Mouse (Mus musculus): ENCODE measurements around the gene Gm28035. TPM values are rescaled to one million over a fixed set of nuclear protein-coding genes. Genes with fewer than 3 reads are reported as not detected.

Gm28035 gene
- total RNA-seq, 2 experiments from 2014 or later, result not detected

GRCm38 (mm10) chr2:30237199-30237880, 3.0 kb upstream of the Gm28035 start, which contains the start of gene Lrrc8a:
Lrrc8a (plus strand) TSS chr2:30237715.
- ATAC-seq (replicated peaks; ENCODE audit: low FRiP score, poor library complexity, severe bottlenecking), result peak; percentile 86

- ATAC-seq (replicated peaks; ENCODE audit: low FRiP score, poor library complexity, severe bottlenecking), result peak; percentile 30
Measured at GRCm38 (mm10) chr2:30237881-30238280, 2.5 kb upstream of the Gm28035 start.

DNA sequence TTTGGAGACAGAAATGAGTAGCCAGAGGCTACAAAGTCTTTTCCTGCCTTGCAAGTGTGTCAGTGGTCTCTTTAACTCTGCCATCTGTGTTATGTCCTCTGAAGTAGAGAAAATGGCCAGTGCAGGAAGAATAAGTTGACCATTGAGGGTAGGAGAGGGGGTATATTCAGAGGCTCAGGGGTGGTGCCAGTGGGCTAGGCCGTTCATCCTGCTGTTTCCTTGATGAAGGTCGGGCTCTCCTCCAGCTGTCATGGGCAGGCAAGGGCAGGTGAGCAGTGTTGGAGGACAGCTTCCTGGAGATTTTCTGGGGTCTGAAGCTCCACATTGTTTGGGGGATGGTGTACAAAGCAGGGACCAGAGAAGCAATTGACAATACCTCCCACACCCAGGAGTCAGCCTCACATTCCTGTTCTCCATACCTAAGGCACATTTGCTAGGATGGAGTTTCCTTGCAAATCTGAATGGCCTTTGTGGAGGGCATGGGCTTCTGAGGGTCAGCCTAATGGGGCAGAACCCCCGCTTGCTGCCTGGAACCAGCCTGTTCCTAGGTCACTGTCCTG, 1.4 kb upstream of the Gm28035 start:
- ATAC-seq (replicated peaks; ENCODE audit: low FRiP score, poor library complexity, severe bottlenecking), result no peak

- ATAC-seq (replicated peaks; ENCODE audit: low FRiP score, poor library complexity, severe bottlenecking), result peak; percentile 67
Measured at GRCm38 (mm10) chr2:30239777-30240176, 590 bp upstream of the Gm28035 start.

DNA sequence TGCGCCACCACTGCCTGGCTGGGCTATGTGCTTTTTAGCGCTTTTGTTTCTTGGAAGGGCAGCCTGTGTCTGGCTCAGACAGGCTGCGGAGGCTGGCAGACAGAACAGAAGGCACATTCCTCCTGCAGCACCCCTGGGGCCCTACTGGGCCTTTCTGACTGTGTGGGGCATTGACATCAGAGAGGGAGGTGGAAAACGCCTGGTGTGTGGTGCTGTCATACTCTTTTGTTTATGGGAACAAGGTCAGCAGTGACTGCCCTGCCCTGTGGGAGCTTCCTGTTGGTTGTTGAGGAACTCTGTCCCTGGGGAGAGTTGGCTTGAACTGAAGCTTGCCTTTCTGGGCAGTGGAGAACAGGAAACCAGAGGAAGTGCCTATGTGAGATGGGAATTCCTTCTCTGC, 2.1 kb downstream of the Gm28035 start:
- no peak for ATAC-seq (replicated peaks; ENCODE audit: low FRiP score, poor library complexity, severe bottlenecking)

DNA sequence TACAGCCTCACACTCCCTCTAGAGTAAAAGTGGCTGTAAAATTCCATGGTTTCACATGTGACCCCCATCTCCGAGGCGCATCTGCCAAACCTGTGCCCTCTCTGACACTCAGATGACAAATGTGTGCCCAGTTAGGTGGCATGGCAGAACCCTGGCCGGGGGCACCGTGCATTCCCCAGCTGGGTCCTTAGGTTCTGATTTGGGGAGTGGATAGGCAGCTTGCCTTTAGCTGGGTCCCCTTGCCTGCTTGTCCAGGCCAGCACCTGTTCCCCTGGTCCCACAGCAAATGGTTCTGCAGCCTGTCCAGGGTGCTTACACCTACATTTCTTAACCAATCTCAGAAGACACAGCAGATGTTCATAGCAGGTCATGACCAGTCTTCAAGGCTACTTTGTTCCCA, 3.0 kb downstream of the Gm28035 start:
- ATAC-seq (replicated peaks; ENCODE audit: low FRiP score, poor library complexity, severe bottlenecking), result no peak

GRCm38 (mm10) chr2:30244595-30245178, 4.3 kb downstream of the Gm28035 start:
- no peak for ATAC-seq (replicated peaks; ENCODE audit: low FRiP score, poor library complexity, severe bottlenecking)

- ATAC-seq (replicated peaks; ENCODE audit: low FRiP score, poor library complexity, severe bottlenecking), result no peak
Measured at GRCm38 (mm10) chr2:30247036-30247435, 6.7 kb downstream of the Gm28035 start.

DNA sequence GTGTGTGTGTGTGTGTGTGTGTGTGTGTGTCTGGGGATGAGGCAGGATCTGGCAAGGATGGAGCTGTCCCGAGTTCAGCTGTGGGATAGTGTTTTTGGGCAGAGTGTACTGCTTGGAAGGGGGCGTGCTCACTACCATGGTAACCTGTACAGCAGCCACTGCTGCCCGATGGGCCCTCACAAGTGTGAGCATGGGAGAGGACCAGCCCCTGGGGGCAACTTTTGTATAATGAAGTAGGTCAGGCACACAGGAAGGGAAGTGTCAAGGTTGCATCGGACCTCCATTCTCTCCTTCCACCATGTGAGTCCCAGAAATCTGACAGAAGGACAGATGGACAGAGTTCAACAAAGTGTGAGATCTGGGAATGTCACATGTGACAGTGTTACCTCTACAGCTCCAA, 7.3 kb downstream of the Gm28035 start:
- ATAC-seq (replicated peaks; ENCODE audit: low FRiP score, poor library complexity, severe bottlenecking), result no peak

DNA sequence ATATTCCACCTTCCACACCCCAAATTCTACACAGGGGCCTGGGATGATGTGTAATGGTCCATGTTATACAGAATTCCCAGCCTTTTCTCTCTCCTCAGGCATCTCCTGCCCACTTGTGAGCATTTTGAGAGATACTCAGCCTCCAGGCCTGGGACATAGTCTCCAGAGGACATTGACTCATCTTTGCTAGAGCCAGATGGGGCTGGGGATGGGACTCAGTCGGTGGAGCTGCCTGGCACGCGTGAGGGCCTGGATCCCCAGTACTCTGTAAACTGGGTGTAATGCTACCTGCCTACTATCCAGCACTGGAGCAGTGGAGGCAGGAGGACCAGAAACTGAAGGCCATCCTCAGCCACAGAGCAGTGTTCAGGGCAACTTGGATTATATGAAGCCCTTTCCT, 8.8 kb downstream of the Gm28035 start:
- no peak for ATAC-seq (replicated peaks; ENCODE audit: low FRiP score, poor library complexity, severe bottlenecking)

DNA sequence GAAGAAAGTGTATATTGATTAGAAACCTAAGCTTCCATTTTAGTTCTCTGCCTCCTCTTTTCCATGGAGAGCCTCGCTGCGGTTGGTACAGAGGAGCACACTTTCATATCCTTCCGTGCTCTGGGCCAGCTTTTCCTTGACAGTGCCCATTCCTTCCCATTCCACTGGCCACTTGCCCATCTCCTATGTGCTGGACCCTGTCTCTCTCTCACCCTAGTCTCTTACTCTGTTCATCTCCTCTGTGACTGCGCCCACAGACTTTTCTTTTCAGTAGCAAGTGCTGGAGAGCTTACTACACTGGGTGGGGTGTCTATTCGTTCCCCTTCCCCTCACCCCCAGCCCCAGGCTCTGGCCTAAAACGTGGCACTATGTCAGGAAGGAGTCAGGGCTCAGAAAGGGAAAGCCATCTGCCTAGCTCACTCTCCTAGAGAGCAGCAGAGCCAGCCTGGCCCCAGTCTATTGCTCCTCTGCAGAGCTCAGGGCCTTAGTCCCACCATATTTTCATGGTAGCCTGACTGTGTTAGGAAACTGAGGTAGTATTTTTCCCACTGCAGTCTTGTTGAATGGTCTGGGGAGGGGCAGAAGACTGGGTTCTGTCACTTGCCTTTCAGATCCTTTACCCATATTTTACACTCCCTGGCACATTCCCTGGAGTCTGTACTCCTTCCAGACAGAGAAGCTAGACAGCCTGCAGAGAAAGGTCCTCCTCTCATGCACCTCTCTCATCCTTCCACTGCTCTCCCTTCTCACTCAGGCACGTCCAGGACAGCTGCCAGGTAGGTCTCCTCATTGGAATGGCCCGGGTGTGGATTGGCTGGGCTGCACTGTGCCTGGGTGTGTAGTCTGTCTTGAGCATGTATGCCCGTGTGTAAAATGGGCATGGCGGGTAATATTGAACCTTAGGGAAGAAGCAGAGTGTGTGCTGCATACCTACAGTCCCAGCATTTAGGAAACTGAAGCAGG, 10.1 kb downstream of the Gm28035 start:
- no peak for ATAC-seq (replicated peaks; ENCODE audit: low FRiP score, poor library complexity, severe bottlenecking)

GRCm38 (mm10) chr2:30251417-30252104, 11.2 kb downstream of the Gm28035 start:
- peak; percentile 48 for ATAC-seq (replicated peaks; ENCODE audit: low FRiP score, poor library complexity, severe bottlenecking)

- ATAC-seq (replicated peaks; ENCODE audit: low FRiP score, poor library complexity, severe bottlenecking), result no peak
Measured at GRCm38 (mm10) chr2:30252521-30252920, 12.2 kb downstream of the Gm28035 start.

DNA sequence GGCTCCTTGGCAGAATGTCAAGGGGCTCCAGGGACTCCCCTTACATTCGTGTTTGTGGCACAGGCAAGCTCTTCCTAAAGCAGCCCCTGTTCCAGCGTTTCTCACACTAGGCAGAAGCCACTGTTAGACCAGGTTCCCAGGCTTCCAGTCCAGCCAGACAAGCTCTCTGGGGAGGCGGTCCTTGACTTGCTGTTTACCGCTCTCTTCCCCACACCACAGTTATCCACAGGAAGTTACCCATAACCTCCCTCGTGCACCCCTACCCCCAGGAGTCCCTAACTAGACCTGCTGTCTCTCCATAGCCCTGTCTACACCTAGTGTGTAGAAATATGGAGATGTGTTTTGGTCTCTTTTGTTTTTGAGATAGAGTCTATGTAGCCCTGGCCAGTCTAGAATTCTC, 13.4 kb downstream of the Gm28035 start:
- no peak for ATAC-seq (replicated peaks; ENCODE audit: low FRiP score, poor library complexity, severe bottlenecking)

DNA sequence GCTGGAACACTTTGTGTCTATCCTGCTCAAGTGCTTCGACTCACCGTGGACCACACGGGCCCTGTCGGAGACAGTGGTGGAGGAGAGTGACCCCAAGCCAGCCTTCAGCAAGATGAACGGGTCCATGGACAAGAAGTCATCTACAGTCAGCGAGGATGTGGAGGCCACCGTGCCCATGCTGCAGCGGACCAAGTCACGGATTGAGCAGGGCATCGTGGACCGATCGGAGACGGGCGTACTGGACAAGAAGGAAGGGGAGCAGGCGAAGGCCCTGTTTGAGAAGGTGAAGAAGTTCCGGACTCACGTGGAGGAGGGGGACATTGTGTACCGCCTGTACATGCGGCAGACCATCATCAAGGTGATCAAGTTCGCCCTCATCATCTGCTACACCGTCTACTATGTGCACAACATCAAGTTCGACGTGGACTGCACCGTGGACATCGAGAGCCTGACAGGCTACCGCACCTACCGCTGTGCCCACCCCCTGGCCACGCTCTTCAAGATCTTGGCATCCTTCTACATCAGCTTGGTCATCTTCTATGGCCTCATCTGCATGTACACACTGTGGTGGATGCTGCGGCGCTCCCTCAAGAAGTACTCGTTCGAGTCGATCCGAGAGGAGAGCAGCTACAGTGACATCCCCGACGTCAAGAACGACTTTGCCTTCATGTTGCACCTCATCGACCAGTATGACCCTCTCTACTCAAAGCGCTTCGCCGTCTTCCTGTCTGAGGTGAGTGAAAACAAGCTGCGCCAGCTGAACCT, 15.4 kb downstream of the Gm28035 start:
- no peak for ATAC-seq (replicated peaks; ENCODE audit: low FRiP score, poor library complexity, severe bottlenecking)

GRCm38 (mm10) chr2:30256616-30257350, 16.4 kb downstream of the Gm28035 start:
- ATAC-seq (replicated peaks; ENCODE audit: low FRiP score, poor library complexity, severe bottlenecking), result no peak

GRCm38 (mm10) chr2:30257699-30258460, 17.5 kb downstream of the Gm28035 start:
- no peak for ATAC-seq (replicated peaks; ENCODE audit: low FRiP score, poor library complexity, severe bottlenecking)

GRCm38 (mm10) chr2:30258600-30258999, 18.2 kb downstream of the Gm28035 start:
- no peak for ATAC-seq (replicated peaks; ENCODE audit: low FRiP score, poor library complexity, severe bottlenecking)

Data from erythroid progenitor cell, adult 5-6 weeks (primary cell).